Mouse (Mus musculus): ENCODE data around the gene Timp2.

Gene Timp2

DNA sequence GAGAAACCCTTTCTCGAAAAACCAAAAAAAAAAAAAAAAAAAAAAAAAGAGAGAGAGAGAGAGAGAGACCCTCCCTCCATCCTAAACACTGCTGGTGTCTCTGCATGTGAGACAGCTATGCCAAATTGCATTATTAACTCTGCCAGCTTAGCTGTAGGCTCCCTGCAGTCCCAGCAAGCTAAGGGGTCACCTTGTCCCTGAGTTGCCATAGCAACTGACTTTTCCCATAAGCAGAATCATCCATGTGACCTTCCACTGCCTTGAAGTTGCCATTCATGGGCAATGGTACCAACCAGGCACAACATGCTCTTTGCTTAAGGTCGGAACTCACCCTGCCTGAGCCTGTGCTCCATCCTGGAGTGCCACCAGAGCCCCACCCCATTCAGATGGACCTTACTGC, 60.5 kb downstream of the Timp2 start:
- no peak for DNase-seq (ENCODE audit: low spot score in 2 of 2)

DNA sequence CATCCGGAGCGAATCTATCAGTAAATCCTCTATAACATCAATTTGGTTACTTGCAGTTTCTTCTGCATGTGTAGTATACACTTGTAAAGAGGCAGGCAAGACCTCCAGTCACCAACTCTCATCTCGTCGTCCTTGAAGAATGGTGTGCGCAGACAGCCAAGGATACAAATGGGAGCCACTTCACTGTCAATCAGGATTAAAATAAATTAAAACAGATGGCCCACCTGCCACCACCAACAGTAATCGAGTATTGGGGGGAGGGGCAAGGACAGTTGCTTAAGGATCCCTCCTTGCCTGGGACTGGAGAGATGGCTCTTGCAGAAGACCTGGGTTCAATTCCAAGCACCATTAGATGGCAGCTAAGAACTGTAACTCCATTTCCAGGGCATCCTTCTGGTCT, 62.9 kb downstream of the Timp2 start:
- no peak for DNase-seq (ENCODE audit: low spot score in 2 of 2)

DNA sequence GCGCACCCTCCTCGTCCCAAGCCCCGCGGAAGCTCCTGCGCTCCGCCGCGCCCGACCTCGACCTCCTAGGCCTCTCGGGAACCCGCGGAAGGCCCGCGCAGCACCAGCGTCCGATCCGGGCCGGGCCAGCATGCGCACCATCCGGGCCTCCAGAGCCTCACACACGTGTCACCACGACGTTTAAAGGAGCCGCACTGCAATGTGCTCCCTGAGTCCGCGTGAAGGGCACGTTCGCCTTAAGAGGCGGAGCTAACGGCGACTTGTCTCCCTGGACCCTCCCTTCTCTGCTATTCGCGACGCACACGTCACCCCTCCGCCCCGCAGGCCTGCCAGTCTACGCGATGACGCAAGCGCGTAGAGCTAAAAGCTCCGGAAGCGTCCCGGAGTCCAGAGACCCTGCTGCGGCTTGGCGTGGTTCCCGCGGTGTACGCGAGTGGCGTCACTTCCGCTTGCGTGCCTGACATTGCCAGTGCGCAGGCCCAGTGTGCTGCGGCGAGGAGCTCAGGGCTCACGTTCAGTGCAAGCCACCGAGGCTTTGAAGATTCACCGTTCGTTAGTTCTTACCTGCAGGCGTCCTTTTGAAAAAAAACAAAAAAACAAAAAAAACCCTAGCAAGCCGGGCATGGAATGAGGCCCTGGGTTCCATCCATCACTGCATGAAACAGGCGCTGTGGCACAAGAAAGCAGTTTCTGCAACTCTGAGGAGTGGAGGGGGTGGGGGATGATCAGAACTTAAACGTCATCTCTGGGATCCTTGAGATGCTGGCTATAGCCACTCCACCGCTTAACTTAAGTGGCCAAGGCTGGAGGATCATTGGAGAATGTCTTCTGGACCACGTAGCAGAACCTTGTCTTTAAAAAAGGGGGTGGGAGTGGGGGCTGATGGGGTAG, 65.3 kb downstream of the Timp2 start, which contains the start of gene Usp36:
Usp36 (minus strand) TSS at position 246 of the 891 bp plus-strand sequence.
- peak; percentile 100 for DNase-seq (ENCODE audit: low spot score in 2 of 2)

DNA sequence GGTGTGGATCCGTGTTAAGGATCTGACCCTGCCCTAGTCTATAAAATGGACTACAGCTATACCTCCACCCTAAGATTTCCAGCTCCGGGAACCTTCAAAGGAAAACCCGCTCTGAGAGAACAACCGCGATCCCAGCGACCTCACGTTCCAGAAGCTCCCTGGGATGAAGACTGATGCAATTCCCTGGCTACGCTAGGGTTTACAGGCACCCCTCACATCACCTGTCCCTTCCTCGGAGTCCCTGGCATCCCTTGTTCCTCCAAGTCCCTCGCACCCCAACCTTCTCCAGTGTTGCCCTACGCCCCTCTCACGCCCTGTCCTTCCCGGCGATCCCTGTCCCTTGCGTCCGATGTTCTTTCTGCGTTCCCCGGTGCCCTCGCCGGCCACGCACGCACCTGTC, 66.0 kb downstream of the Timp2 start:
- no peak for DNase-seq (ENCODE audit: low spot score in 2 of 2)

DNA sequence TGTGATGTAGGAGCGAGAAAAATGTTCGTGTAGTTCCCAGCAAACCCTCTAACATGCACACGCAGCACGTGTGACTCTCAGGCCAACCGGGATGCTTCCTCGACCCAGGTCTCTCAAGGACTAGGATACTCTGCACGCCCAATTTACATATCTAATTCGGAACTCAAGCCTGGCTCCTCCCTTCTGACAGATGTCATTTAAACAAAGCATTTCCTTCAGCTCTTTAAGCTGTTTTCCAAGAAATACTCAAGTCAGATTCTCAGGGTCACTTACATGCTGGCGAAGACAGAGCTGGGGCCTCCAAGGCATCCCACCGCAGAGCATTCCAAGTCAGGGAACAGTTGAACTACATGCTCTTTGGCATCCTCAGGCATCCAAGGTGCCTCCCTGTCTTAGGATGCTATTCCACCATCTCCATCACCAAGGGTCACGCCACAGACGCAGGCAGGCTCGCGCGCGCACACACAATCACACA, 66.5 kb downstream of the Timp2 start:
- DNase-seq (ENCODE audit: low spot score in 2 of 2), result no peak

DNA sequence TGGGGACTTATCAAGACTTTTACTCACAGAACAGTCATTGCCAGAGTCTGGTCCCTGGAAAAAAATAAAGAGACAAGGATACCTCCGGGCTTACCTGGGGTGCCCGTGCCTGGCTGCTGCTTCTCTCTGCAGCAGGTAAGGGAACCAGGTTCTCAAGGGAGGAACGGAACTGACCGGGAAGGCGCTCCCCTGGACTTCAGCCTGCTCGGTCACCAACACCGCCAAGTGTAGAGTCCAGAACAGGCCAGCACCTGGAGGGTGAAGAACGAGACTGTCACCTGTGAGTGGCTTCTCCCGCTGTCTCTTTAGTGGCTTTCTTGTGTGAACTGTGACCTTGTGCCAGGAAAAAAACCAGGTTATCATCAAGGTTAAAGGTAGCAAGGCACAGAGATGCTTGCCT, 68.0 kb downstream of the Timp2 start:
- DNase-seq (ENCODE audit: low spot score in 2 of 2), result no peak

DNA sequence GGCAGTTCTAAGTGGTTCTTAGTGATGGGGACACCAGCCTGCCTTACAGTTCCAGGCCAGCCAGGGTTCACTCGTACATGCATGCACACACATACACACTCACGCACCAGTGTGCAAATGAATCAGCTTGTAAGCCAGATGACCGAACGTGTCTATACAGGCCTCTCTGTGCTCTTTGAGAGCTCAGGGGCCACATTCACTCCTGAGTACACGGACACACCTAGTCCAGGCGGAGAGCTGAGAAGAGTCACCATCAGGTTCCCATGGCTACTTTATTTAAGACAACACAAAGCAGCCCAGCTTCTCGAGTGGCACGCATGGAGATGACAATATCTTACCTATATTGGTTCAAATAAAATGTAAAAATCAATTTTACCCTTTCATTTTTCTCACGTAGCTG, 69.1 kb downstream of the Timp2 start:
- no peak for DNase-seq (ENCODE audit: low spot score in 2 of 2)

DNA sequence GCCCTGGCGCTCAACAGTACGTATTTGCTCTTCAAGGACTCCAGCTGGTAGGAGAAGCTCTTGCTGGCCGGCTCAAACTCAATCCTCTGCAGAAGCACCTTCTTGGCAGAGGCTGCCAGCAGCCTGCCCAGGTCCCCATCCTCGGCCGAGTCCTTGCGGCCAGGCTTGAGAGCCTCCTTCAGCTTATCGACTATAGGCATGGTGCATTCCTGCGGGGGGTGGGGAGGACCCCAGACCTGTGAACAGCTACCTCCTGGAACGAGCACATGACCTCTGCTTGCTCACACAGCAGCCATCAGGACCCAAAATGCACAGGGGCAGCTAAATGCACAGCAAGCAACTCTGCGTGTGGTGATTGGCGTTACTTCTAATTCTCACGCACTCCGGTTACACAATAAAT, 69.7 kb downstream of the Timp2 start:
- no peak for DNase-seq (ENCODE audit: low spot score in 2 of 2)

DNA sequence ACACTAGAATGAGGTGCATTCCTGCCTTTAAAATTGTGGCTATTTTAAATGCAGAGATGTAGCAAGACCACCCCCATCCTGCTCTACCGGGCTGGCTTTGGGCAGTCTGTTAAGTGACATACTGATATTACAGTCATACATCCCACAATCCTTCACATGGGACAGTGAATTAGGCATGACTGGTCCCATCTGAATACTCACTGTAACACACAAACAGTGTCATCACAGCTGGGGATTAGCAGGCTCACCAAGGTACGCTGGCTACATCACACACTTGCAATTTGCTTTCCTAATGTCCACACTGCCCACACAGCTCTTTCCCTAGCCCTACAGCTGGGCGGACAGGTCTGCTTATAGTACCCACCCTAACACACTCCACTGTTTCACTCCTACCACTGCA, 75.3 kb downstream of the Timp2 start:
- DNase-seq (ENCODE audit: low spot score in 2 of 2), result no peak

DNA sequence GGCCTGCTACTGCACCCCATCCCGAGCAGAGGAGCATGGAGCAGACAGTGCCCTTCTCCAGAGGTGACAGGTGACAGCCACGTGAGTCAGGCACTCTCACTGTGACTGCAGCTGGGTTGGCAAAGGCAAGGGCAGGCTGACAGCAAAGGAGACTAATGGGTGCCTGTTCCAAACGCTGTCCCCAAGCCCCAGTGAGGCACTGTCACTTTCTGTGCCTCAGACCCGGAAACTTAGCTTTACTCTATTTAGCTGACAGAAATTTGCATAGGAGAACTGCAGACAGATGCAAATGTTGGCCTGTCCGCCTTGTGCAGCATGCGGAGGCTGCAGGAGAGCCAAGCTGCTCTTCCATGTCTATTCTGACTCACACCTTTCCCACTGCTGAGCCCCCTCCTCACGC, 79.2 kb downstream of the Timp2 start:
- DNase-seq (ENCODE audit: low spot score in 2 of 2), result peak; percentile 20 to 32

DNA sequence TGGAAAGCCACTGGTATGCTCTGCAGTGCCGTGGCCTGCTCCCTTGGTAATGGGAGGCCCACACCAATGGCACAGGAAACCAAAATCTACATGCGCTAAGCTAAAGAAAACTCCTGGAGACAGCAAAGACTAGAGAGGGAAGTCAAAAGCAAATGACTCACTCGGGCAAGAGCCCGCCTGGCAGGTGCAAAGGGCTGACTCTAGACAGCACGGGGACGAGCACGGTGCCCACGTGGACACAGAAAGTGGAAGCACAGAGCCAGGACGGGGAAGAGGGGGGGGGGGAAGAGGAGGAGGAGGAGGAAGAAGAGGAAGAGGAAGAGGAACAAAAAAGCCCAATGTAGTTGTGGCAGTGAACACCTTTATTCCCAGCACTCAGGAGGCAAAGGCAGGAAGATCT, 80.4 kb downstream of the Timp2 start:
- no peak for DNase-seq (ENCODE audit: low spot score in 2 of 2)

DNA sequence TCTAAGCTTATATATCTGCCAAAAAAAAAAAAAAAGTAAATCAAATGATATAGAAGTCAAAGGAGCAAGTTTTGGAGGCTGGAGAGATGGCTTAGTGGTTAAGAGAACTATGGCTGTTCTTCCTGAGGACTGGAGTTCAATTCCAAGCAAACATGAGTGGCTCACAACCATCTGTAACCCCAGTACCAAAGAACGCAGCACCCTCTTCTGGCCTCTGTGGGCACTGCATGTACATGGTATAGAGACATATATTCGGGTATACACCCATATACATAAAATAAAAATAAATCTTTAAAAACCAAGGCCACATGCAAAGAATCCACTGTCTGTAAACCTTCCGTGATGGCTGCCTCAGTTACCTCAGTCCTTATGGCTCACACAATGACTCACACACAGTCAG, 85.7 kb downstream of the Timp2 start:
- peak; percentile 36 to 56 for DNase-seq (ENCODE audit: low spot score in 2 of 2)

DNA sequence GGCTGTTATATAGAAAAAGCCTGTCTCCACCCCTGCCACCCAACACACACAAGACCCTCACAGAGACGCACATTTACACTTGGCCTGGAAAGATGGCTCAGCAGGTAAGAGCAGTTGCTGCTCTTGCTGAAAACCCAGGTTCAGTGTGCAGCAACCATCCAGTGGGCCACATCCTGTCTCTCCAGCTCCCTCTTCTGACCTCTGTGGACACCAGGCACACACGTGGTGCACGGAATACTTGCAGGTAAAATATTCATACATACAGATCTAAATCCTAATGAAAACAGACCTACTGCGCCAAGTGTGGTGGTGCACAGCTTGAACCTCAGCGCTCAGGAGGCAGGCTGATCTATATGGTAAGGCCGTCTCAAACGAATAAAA, 88.9 kb downstream of the Timp2 start:
- peak in 1 of 2 experiments; percentile 37 for DNase-seq (ENCODE audit: low spot score in 2 of 2)

DNA sequence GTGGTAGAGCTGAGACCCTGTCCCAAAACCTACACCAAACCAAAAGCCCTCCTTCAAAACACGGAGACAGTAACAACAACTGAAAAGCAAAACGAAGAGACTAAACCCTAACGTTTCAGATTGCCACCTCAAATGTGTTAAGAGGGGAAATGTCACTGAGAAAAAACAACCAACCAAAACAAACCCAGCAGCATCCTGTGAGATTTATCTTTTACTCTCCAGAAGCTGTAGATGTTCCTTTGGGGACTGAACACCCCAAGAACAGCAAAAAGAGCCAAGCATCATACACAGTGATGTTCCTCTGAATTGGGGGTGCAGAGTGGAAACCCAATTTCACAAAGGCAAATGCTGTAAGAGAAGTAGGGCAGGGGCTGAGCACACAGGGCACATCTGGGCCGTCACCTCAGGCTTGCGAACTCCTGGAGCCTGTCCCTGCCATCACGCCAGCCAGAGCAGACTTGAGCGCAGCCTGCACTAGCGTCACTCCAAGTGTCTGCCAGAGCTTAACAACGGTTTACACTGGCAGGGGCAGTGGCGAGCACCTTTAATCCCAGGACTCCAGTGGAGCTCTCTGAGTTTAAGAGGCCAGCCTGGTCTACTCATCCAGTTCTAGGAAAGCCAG, 89.4 kb downstream of the Timp2 start:
- DNase-seq (ENCODE audit: low spot score in 2 of 2), result no peak

DNA sequence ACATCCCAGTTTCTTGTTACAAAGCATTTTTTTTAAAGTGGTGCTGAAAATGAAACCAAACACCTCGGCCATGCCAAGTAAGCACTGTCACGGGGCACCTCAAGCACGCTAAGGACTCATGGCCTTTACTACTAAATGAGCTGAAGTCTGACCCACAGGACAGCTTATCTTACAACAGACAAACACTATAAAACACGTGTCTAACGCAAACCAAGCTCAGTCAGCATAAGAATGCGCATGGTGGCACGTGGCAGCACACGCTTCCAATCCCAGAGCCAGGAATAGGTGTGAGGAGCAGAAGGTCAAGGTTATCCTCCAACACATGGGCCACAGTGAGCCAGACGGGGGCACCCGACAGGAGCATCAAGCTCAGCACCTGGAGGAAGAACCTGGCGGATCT, 89.9 kb downstream of the Timp2 start:
- DNase-seq (ENCODE audit: low spot score in 2 of 2), result no peak

DNA sequence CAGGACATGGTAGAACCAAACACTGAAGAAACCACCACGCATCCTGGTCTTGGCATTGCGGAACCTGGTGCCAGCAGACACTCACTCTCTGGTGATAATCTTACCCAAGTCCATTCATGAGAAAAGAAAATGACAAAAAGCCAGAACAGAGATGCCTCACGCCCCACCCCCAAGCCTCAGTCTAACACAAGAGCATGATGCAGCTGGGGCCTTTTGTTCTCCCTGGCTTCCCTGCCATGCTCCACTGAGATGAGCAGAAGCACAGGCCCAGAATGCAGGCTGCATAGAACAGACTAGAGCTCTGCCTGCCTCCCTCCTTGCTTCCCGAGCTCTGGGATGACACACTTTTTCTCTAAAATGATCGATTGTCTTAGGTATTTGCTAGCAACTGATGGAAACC, 92.4 kb downstream of the Timp2 start:
- no peak for DNase-seq (ENCODE audit: low spot score in 2 of 2)

DNA sequence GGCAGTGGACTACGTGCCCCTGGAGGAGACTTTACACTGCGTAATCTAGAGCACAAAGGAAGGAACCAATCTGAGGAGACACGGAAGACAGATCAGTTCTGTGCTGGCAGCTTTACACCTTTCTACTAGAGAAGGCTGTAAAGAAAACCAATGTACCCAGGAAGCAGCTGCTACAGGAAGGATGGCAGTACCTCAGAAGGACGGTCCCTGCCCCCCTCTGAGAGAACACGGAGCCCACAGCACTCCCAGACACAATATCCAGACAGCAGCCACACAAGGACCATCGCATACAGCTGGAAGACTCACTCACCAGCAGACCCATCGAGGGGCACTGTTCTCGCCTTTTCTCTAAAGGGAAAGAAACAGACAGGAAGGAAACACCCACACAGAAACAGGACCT, 95.5 kb downstream of the Timp2 start:
- peak; percentile 55 to 58 for DNase-seq (ENCODE audit: low spot score in 2 of 2)

DNA sequence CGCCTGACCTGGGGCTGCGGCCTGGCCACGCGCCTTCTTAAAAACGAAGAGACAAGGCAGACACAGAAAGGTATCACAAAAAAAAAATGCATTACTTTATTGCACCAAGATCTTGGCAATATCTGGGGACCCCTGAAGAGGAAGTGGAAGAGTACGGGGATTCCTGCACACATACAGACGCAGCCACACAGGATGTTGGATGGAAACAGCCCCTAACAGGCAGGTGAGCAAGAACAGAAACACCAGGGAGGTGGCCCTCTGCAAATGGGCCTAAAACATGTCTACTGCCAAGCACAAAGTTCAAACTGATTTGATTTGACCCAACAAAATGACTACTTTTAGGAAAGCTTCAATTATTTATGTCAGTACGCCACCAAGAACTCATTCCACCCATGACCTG, 96.0 kb downstream of the Timp2 start:
- DNase-seq (ENCODE audit: low spot score in 2 of 2), result no peak

DNA sequence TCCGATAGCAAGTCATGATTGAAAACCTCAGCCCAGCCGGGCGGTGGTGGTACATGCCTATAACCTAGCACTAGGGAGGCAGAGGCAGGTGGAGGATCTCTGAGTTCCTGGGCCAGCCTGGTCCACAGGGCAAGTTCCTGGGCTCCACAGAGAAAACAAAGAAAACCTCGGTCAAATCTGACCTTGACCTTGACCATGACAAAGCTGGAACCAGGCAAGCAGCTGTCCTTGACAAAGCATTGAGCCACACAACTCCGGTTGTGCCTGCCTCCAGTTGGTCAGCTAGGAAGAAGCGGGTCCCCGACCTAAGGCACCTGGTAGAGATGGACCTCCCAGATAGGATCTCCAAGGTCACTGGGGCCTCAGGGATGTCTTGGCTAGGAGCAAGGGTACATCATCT, 99.2 kb downstream of the Timp2 start:
- DNase-seq (ENCODE audit: low spot score in 2 of 2), result no peak

DNA sequence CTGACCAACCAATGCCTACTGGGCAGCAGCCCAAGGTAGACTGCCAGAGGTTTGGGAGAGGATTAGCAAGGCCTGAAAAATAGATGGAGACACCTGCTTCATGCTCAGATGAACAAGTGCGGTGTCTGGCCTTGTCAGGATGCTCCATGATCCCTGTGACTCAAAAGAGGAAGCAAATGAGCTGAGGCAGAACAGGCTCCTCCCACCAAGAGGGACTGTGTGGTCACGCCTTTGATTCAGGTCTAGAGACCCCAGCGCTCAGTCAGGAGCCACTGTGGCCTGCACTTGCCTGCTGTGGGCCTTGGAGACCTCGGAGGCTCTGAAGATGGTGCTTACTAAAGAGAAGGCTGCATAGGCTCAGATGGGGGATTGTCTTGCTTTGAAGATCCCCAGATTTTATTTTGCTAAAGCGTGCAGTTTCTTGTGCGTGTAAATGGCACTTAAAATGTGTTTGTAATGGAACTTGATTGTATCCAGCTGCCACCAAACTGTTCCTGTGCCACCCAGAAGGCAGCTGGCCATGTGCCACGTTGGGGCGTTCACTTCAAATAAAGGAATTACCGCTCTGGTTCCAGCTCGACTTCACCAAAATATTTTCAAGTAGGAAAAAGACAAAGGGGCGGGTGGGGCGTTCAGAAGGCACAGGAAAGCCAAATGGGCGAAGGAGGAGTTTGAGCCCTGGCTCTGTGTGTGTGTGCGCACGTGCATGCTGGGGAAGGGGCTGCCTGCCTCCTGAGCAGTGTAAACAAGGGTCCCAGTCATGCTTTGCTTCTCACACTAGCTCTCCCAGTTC, 101.2 kb downstream of the Timp2 start:
- peak; percentile 65 to 71 for DNase-seq (ENCODE audit: low spot score in 2 of 2)

DNA sequence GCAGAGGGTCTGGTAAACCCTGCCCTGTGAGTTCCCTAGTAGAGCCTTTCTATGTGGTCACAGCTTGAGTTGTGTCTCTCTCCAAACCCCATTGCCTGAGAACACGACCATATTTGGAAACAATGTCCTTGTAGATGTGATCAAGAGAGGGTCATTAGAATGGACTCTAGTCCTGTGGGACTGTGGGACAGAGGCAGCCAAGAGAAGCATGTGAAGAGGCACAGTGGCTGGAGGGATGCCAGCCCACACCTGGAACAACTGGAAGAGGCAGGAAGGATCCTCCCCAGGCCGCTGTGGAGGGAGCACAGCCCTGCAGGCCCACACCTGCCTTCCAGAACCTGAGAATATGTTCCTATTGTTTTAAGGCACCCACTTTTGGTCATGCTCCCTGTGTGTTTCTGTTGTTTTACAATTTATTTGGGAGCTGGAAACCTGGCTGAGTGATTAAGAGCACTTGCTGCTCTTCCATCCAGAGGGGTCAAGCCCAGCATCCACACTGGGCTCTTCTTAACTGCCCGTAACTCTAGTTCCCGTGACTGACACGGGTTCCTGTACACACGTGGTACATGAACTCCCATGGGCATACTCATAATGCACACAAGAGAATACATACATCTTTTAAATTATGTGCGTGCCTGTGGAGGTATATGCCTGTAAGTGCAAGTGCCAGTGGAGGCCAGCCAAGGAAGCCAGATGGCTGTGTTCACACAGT, 101.9 kb downstream of the Timp2 start:
- no peak for DNase-seq (ENCODE audit: low spot score in 2 of 2)
